Mouse (Mus musculus): ENCODE measurements around the gene Filip1l. TPM values are rescaled to one million over a fixed set of nuclear protein-coding genes. Genes with fewer than 3 reads are reported as not detected.

Gene Filip1l
- polyA plus RNA-seq (2017; shearing (Covaris generic)), result 31.2 TPM

DNA sequence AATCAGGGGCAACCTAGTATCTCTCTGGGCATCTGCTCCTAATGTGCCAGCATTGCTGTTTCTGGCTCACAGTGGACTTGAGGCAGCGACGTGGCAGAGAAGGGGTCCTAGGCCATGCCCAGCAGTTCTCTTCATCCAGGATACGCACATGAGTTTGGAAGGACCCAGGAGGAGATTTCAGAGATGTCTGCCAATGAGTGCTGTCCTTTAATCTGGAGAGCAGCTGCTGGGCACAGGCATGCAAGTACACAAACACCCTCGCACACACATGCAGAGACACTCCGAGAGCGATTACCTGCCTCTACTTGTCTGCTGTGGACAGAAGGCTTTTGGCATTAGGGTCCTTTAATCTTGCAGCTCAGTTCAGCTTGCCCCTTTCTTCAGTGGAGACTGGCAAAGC lies at the start of gene Filip1l:
TSS of gene Filip1l (plus strand) at position 343 of the 400 bp plus-strand sequence.

DNA sequence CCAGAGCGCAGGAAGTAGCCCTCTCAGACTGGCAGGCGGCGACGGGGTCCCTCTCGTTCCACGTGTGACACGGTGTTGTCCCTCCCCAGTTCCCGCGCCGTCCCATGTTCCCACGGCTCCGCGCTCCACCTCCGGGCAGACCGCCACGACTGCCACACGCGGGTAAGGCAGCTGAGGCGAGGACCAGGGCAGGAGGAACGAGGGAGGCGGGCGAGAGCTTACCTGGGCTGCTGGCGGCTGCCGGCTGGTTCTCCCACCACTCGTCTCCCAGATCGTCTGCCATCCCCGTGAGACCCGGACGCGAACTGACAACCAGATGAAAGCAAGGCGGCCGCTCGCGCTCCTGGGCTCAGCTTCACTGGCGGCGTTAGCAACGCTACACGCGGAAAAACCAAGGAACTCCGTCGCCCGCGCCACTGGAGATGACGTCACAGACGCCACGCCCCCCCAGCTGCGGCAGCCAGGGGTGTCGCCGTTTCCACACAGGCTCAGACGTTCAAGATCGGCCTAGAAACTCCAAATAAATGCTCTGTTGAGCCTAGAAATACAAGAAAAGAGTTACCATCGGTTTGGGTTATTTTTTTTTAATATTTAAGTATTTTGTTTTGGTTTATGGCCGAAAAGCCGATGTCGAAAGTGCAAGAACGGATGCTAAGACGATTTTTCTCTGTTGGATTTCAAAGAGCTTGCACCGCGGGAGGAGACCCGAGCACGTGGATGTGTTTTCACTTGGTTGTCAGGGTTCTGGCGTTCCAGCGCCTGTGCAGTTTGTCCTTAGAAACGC lies 253.7 kb downstream of the Filip1l start, which contains the start of gene Cmss1:
TSS of gene Cmss1 (minus strand) at position 421 of the 784 bp plus-strand sequence.

Other genes with a start within 250 kb of the Filip1l start
- gene Tomm70a, start 231.4 kb upstream of the Filip1l start, polyA plus RNA-seq (2017; shearing (Covaris generic)), result 46.0 TPM
- gene Nit2, start 185.8 kb upstream of the Filip1l start, polyA plus RNA-seq (2017; shearing (Covaris generic)), result 29.4 TPM
- 43.1 TPM for gene Tbc1d23, start 121.6 kb upstream of the Filip1l start, polyA plus RNA-seq (2017; shearing (Covaris generic))
- not detected for gene Tmem30c, start 60.2 kb upstream of the Filip1l start, polyA plus RNA-seq (2017; shearing (Covaris generic))